Mouse (Mus musculus) cerebellum, adult 11-12 months (tissue): ENCODE data around the gene Cfap97d2.
A peak's percentile ranks its signal among the peaks of the same experiment; 100 is the strongest.
"Not testable (repeated sequence)": the region's sequence is repeated elsewhere in the genome, so short reads cannot be mapped to it uniquely, and the experiment has no call there.

Experiments
- DNase-seq: peaks from one replicate; pipeline ENCODE4 v3.0.0; 2022

Gene Cfap97d2

DNA sequence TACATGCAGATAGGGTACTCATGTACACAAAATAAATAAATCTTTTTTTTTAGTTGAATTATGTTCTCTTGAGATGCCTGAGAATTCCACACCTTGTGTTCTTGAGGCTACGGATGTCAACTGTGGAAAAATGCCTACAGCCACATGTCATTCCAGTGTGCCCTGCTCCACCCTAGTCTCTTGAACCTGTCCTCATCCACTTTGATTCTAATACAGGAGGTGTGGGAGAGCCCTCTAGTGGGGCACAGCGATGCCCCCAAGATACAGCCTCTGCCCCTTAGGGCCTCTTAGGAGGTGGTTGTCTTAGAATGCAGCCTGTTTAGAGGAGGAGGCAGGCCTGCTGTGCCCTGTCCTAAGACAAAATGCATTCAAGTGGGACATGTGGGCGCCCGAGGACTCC, 17.7 kb upstream of the Cfap97d2 start:
- DNase-seq = no peak

DNA sequence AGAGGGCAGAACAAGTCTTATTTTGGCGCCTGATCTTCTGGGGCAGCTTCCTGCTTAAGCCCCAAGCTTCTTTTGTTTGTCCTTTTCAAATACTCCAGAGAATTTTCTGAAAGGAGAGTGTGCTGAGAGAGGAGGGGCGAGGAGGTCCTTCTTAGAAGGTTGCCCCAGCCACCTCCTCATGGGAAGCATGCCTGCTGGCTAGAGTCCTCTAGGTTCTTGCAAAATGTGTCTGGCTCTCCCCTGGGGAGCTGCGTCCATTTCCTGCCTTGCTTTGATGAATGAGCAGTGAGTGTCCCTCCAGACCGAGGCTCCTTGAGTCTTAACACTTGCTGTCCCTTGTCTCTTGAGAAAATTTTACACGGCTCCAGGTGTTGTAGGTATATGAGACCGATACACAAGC, 17.2 kb upstream of the Cfap97d2 start:
- peak; percentile 29 for DNase-seq

DNA sequence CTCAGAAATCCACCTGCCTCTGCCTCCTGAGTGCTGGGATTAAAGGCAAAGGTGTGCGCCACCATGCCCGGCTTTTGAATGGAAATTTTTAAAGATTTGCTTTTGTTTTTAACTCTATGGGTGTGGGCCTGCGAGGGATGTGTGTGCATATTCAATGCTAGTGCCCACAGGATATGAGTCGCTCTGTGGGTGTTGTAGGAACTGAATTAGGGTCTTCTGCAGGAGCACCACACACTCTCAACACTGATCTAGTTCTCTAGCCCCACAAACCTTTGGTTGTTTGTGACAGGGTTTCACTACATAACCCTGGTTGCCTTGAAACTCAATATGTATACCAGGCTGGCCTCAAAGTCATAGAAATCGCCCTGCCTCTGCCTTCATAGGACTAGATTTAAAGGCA, 16.4 kb upstream of the Cfap97d2 start:
- no peak for DNase-seq

DNA sequence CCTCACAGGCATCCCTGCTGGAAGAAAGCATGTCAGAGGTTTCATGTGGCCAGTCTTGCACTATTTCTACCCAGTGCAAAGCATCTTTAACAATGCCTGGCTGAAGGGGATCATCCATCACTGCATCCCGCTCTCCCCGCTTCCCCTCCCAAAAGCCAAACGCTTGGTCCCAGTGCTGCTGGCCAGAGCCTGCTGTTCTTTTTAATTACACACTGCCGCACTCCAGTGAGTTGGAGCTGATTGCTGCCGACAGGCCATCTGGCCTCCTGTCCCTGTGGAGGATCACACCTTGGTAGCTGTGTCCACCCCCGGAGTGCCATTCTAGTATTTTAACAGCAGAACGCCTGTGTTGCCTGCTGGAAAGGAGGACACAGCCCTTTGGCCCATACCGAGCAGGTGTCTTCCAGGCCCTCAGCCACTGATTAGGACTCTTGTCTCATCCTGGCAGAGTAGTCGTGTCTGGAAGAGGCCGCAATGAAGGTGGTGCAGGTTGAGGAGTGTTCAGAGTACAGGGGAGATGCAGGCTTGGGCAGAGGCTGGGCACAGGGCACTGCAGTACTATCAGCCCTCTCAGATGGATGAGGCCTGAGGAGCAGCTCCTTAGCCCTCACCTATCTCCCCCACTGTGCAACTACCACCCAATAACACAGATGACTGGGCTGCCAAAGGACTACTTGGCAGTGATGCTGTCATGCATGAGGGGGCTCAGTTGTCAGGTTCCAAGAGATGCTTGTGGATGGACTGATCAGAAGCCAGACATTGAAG, 13.2 kb upstream of the Cfap97d2 start:
- DNase-seq = peak; percentile 95

DNA sequence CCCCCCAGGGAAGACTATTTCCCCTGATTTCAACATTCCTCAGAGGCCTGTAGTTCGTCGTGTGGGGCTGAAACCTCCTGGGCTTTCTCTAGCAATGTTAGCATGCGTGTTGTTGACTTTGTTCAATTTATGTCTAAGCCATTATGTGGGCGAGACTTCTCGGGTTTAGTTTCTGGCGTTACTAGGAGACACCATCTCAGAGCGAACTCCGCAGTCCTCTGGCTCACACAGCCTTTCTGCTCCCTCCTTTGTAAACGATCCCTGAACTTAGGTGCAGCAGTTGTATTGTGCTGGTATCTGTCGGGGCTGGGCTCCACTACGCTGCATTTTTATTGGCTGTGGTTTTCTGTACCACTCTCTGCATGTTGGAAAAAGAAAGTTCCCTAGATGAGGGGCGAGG, 11.0 kb upstream of the Cfap97d2 start:
- DNase-seq = peak; percentile 11

DNA sequence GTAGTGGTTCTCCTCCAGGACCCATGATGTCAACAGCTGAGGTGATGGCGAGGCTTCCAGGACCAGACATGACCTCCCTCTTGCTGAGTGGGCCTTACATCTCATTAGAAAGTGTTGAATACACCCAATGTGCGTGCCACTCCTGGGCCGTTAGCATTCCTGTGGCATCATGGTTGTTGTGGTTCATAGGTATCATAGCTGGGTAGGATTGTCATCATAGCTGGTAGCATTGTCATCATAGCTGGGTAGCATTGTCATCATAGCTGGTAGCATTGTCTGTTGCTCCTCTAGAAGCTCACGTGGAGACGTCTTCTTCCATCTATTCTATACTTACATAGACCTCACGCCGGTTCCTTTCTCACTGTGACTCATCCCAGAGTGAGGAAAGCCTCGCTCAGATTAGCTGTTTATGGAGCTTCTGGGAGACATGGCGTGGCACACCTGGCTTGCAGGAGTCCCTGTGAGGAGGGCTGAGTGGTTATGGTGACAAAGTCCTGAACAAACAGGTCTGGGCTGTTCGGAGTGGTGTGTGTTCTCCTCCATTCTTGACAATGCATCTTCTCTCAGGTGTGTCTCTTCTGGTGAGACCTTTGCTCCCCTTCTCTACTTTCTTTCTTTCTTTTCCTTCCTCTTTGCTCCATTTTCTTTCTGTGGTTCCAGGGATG, 10.4 kb upstream of the Cfap97d2 start:
- peak; percentile 13 for DNase-seq

DNA sequence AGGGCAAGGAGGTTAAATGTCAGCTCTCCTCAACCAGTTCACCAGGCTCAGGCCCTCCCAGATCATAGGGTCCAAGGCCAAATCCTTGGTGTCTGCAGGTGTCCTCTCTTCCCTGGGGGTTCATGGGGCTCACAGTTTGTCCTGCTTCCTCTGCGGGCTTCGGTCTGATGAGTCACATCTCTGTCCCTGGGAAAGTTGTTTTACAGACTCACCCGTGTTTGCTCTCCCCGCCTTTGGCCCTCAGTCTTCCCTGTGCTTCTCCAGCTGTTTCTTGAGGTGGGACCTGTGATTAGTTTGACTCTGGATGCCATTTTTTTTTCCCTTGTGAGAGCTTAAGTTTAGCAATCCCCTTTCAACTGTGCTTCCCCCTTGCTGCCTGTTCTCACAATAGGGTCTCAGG, 9.5 kb upstream of the Cfap97d2 start:
- peak; percentile 6 for DNase-seq

DNA sequence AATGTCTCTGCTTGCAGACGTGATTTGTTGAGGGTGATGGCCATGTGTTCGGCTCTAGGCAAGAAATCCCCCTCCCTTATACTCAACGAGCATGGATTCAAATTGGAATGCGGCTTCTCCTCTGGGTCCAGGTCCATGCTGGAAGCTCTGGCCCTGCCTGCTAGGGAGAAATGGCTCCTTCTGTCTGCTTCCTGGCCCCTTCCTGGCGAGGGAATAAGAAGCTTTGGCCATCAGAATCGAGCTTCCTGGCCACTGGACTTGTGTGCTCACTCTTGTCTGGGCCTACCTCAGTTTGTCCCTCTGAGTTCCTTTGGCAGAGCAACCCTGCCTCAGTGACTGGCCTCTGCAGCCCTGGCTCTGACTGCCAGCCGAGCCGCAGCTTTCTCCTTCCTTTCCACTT, 8.5 kb upstream of the Cfap97d2 start:
- DNase-seq = no peak

DNA sequence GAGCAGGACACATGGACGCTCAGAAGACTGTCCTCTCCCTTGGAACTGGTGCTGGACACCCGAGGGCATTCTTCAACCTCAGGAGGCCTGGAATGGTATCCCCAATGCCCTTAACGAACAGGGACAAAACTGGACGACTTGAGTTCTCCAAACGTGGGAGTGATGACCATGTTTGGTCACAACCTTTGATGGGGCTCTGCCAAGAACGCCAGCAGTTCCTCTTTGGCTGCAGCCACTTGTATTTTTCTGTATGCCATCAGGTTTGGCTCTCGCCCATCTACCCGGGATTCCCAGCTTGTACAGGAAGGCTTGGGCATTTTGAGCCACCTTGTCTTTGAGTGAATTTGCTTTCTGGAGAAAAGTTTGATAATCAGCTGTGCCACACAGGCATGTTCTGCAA, 8.0 kb upstream of the Cfap97d2 start:
- peak; percentile 86 for DNase-seq

DNA sequence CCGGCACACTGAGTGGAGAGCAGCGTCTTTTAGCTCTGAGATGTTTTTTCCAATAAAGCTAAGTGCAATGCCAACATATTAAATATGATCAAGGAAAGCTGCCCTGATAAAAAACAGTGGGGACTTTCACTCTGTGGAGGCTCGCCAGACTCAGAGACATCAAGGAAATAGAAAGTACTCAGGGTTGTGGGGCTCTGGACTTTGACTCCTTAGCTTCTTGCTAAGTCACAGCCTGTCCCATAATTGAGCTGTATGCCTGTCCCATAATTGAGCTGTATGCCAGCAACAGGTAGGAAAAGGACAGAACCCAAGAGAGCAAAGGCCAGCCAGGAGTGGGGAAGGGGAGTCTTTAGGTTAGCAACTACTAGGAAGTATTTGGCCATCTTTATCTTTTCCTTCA, 7.4 kb upstream of the Cfap97d2 start:
- DNase-seq = no peak

DNA sequence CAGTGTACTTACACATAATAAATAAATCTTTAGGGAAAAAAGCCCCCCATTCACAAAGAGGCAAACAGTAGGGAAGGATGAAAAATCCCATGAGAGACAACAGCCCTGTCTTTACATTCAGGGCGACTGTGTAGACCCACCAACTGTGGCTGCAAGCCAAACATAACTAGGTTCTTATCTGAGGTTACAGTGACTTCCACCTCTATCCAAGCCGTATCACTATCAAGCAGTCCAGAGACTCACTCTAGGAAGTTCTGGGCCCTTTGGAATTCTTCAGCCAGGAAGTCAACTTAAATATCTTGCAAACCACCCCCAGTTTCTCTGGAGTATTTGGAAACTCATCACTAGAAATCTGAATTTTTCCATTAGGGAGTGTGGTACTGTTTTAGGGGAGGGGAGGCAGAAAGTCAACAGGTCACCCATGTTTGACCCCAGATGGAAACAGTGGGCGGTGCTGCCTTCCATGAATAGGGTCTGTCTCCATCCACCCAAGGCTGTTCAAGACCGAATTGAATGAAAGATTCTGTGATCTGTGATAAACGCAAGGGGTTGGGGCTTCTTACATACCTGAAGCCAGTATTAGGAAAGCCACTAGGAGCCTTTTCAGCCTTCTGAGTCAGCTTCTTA, 6.3 kb upstream of the Cfap97d2 start:
- no peak for DNase-seq

DNA sequence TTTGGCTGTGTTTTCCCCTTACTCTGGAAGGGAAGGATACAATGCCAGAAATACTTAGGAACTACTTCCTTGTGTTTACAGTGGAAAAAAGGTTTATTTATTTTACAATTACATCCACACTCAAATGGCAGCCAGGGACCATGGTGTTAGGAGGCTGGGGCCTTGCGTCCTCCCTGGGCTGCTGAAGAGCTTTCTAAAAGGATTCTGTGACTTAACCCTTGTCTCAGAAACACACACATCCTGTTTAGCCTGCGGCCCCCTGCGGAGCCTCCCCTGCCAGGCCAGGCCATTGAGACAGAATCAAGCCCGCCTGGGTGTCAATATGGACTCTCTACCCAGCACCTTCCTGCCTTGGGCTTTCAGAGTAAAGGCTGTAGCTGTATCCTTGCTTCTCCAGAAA, 2.9 kb upstream of the Cfap97d2 start:
- DNase-seq = peak; percentile 1

DNA sequence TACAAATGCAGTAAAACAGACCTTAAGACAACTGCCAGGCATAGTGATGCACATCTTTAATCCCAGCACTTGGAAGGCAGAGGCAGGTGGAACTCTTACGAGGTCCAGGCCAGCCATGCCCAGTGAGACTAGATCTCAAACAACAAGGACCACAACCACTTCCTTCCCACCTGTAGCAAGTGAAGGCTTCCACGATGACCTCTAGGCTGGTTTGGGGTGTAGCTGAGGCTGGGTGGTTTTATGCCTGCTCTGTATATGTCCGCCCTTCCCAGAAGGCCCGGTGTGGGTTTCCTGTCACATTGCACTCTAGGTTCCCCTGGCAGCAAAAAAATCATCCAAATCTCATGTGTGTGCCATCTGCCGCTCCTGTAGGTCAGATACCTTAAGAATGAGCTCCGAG, 1.9 kb upstream of the Cfap97d2 start:
- no peak for DNase-seq

DNA sequence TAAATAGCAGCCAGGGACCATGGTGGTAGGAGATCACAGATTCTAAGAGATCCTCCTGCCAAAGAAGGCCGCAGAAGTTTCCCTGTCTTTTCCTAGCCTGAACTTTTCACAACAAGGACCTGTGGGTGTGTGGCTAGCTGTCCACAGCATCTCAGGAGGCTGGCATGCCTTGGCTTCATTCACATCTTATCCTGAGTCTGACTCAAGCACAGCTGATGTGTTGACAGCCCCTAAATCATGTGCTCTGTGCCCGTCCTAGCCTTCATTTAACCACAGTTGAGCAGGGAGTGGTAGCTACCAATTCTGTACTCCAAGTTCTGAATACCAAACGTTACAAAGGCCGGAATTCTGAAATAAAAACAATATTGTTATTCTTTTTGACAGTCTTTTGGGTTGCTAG, 1.4 kb upstream of the Cfap97d2 start:
- DNase-seq = no peak

DNA sequence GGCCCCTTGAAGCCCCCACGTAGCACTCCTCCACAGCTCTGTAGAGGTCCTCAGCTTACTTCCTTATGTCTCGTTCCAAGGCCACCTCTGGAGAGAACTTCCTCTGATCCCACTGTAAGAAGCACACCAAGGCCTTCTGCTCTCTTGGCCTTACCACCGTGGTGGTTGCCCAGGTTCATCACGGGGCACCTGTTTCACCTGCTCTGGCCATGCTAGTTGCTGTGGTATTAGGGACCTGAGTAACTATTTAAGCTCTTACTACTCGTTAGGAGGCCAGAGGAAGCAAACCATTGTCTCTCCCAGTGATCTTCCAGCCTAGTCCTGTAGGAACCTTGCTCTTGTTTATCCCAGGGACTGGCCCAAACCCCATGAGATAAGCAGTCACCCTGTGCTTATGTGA, 1.2 kb downstream of the Cfap97d2 start:
- DNase-seq = no peak

DNA sequence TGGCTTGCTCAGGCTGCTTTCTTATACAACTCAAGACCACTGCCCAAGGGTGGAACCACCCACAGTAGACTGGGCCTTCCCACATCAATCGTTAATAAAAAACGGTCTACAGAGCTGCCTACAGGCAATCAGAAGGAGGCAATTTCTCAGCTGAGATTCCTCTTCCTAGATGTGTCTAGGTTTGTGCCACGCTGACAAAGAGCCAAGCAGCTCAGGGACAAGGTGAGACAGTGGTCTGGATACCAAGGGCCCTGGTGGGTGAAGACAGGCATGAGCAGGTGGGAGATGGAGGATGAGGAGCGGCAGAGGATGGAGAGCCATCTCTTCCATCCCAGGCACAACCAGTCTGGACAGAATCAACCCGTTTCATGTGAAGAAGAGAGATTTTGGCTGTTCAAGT, 2.8 kb downstream of the Cfap97d2 start:
- DNase-seq = no peak

DNA sequence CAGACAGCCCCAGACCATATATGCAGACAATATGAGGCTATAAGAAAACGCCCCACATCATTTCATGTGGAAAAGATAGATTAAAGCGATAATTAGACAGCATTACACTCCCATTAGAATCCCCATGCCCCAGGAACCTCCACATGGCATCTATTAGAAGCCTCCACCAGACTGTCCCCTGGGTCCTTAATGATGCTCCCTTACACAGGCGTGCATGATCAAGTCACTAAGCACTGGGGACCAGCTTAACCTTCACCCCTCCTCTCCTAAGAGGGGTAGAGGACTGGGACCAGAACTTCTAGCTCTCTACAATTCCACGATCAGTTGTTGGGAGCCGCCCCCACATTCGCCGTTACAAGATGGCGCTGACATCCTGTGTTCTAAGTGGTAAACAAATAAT, 13.3 kb downstream of the Cfap97d2 start:
- DNase-seq = no peak

DNA sequence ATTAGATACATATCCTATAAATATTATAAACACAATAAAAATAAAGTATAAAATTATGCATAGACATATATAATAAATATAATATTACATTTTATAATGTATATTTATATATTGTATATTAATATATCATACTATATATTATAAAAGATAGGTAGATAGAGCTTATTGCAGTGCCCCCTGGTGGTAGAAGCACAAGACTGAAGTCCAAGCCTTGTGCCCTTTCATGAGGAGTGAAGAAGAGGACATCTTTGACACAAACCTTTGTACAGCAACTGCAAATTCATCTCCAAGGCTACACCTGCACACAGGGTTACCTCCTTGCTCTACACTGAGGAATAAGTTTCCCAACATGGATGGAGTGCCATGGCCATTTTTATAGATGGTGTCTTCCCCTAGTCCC, 20.0 kb downstream of the Cfap97d2 start:
- DNase-seq = peak; percentile 35

DNA sequence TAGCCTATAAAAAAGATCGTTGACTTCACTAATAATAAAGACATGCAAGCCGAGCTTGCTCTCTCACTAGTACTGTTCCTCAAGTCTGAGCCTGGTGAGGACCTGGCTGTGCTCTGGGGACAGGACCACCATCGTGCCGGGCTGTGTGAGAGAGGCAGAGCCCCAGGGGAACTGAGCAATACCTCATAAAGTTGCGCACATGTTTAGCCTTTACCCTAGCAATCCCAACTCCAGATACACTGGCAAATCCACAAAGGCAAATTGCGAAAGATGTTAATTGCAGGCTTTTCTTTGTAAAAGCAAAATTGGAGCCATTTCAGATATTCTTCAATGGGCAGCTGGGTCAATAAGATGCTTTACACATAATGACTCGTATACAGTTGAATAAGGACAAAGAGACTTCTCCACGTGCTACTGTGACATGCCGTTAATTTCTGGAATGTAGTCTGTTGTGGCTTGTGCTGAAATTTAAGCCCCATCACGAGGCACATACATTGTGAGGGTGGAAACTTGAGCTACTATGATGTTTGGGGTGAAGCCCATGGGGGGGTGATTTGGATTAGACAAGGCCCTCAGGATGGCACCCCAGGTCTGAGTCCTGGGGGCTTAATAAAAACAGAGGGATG, 21.9 kb downstream of the Cfap97d2 start:
- no peak for DNase-seq

DNA sequence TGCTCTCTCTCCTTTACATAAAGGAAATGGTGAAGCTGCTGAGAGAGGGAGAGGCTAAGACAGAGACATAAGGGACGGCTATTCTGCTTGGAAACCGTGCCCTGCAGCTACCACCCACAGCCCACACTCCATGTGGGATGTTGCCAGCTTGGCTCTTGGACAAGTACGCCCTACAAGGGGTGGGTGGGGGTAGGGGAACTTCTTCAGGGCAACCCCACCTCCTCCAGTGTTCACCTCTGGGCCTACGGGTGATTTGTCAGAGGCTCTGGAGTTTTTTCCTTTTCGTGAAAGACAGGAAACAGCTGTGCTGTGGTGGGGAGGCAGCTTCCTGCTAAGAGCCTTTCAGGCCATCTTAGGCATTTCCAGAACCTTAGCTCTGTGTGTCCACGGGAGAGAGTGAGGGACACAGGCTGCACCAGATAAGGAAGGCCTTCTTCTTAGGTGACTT, 34.7 kb downstream of the Cfap97d2 start:
- no peak for DNase-seq

DNA sequence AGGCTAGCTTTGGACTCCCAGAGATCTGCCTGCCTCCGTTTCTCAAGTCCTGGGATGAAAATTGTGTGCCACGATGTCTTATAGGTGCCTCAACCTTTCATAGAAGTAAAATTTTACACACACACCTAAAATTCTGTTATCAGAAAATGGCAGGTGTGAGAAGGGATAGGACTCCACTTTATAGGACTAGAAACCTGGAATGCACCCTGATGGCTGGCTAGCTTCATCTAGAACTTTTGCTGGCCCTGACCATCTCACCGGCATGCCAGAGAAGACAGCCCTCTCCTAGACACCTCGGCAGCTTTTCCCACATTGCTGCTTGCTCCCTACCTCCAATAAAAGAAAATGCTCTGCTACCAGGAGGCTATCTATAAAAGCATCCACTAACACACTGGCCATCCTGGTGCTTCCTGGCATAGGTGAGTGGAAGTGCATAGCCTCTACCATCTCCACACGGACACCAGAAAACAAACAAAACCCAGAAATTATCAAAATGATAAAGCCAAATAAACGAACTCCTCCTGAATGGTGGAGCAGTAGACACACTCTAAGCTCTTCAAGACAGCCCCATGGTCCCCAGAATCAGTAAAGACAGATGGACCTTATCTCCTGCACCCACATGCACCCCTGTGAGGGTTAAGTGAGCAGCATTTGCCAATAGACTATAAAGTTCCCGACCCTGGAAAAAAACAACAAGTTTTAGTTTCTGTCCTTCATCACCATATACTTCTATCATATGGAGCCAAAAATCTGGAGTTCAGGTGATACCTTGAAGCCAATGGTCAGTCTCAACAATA, 35.3 kb downstream of the Cfap97d2 start:
- no peak for DNase-seq

DNA sequence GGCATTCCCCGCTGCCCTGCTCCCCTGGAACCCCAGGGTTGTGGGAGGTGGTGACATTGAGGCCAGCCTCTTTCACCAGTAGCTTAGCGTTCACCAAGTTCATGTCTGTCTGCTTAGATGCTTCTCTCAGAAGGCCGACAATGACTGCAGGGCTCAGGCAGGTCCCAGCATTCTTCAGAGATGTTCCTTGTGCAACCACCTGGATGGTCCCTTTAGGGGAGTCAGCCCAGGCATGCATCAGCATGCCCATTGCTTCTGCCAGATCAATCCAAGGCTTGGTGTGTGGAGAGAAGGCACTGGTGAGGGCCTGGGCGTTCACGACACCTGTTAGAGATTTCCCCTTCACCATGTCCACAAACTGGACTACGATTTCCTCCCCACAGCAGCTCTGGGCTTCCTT, 40.5 kb downstream of the Cfap97d2 start:
- not testable (repeated sequence) for DNase-seq

DNA sequence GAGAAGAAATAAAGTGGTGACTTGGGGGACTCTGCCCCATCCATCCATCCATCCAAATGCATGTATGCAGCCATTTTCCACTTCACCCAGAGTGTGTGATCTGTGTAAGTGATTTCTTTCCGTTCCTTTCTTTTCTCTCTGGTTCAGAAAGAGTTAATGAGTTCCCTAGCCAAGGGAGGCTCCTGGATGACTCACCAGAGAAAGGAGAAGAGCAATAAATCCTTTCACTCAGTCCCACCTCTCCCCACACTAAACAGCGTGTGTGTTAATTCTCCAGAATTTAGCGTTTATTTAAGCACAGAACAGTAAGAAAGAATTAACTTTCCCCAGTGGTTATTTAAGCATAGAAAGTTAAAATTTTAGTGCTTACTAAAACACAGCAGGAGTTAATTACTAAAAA, 41.9 kb downstream of the Cfap97d2 start:
- DNase-seq = no peak
